Mouse (Mus musculus) forelimb bud, embryonic 11.5 days (tissue): ENCODE results near the gene Spice1.

Experiments
- DNase-seq: peaks from one replicate; pipeline ENCODE4 v3.0.0-alpha.2; 2012; ENCODE audit warnings: low read depth, low spot score

The Spice1 gene

GRCm38 (mm10) chr16:44347071-44347901 is at the start of gene Spice1:
Gene Spice1 (plus strand): TSS chr16:44347121.
- DNase-seq = peak; percentile 92

GRCm38 (mm10) chr16:44299438-44300093 is 47.4 kb upstream of the Spice1 start:
- no peak for DNase-seq

GRCm38 (mm10) chr16:44302126-44302892 is 44.6 kb upstream of the Spice1 start:
- DNase-seq = no peak

GRCm38 (mm10) chr16:44303822-44304221 is 43.1 kb upstream of the Spice1 start:
- no peak for DNase-seq

GRCm38 (mm10) chr16:44305606-44306005 is 41.3 kb upstream of the Spice1 start:
- DNase-seq = no peak

GRCm38 (mm10) chr16:44313422-44313821 is 33.5 kb upstream of the Spice1 start:
- no peak for DNase-seq

GRCm38 (mm10) chr16:44316350-44316749 is 30.6 kb upstream of the Spice1 start:
- DNase-seq = no peak

GRCm38 (mm10) chr16:44320232-44320631 is 26.7 kb upstream of the Spice1 start:
- DNase-seq = no peak

- DNase-seq = no peak
These were observed 18.3 kb upstream of the Spice1 start for GRCm38 (mm10) chr16:44328644-44329043.

- DNase-seq = no peak
These were observed 16.3 kb upstream of the Spice1 start for GRCm38 (mm10) chr16:44330657-44331056.

- peak; percentile 18 for DNase-seq
These were observed 15.8 kb upstream of the Spice1 start for GRCm38 (mm10) chr16:44331154-44331553.

GRCm38 (mm10) chr16:44331671-44331994 is 15.3 kb upstream of the Spice1 start:
- DNase-seq = no peak

- DNase-seq = peak; percentile 19
These were observed 14.7 kb upstream of the Spice1 start for GRCm38 (mm10) chr16:44331995-44332860.

GRCm38 (mm10) chr16:44332861-44333284 is 14.0 kb upstream of the Spice1 start, which contains the start of gene Sidt1:
Gene Sidt1 (minus strand): TSS chr16:44333196.
- DNase-seq = peak; percentile 27

GRCm38 (mm10) chr16:44337541-44337940 is 9.4 kb upstream of the Spice1 start:
- no peak for DNase-seq

- no peak for DNase-seq
These were observed 3.0 kb downstream of the Spice1 start for GRCm38 (mm10) chr16:44349801-44350397.

- DNase-seq = no peak
These were observed 9.4 kb downstream of the Spice1 start for GRCm38 (mm10) chr16:44356291-44356690.

- no peak for DNase-seq
These were observed 10.8 kb downstream of the Spice1 start for GRCm38 (mm10) chr16:44357571-44358268.

- peak; percentile 23 for DNase-seq
These were observed 15.3 kb downstream of the Spice1 start for GRCm38 (mm10) chr16:44361921-44362890.
